Mouse (Mus musculus) midbrain, postnatal 0 days (tissue): ENCODE measurements at regions not wholly inside any gene's neighbourhood (a gene's known extent, or its start where the extent isn't known, plus 50 kb on each side); places are given as distances from the start of the nearest gene placed in this dataset.

Experiments
- ATAC-seq: fragments of 200-750 bp; cut with Nextera tagmentation; 2 replicates; pipeline ENCODE4 v1.8.0; 2017; ENCODE audit warnings: moderate number of reproducible peaks, mild to moderate bottlenecking, moderate TSS enrichment, moderate library complexity; ENCODE audit not compliant: low FRiP score
- DNase-seq: peaks from one replicate; pipeline ENCODE4 v3.0.0-alpha.2; 2015; ENCODE audit warnings: low spot score
- H3K27ac ChIP-seq: fragments of 300-500 bp; sonication (generic); 2 replicates; pipeline ENCODE4 v1.5.1; 2014; ENCODE audit warnings: low read depth, mild to moderate bottlenecking, low read length, mixed read lengths
- H3K27me3 ChIP-seq: fragments of 300-500 bp; sonication (generic); 2 replicates; pipeline ENCODE4 v1.6.1; 2014; ENCODE audit warnings: low read length, control low read depth, mixed read lengths; ENCODE audit not compliant: insufficient read depth
- H3K36me3 ChIP-seq: fragments of 300-500 bp; sonication (generic); 2 replicates; pipeline ENCODE4 v1.6.1; 2014; ENCODE audit warnings: low read length, control low read depth, mixed read lengths; ENCODE audit not compliant: insufficient read depth
- H3K4me1 ChIP-seq: fragments of 300-500 bp; sonication (generic); 2 replicates; pipeline ENCODE4 v1.6.1; 2014; ENCODE audit warnings: mild to moderate bottlenecking, control low read depth, antibody characterized with exemption, low read length, mixed read lengths; ENCODE audit not compliant: insufficient read depth
- H3K4me2 ChIP-seq: fragments of 300-500 bp; sonication (generic); 2 replicates; pipeline ENCODE4 v1.6.1; 2014; ENCODE audit warnings: low read depth, mild to moderate bottlenecking, low read length, mixed read lengths; ENCODE audit not compliant: poor library complexity, severe bottlenecking
- H3K4me3 ChIP-seq: fragments of 300-500 bp; sonication (generic); 2 replicates; pipeline ENCODE4 v1.5.1; 2014; ENCODE audit warnings: low read depth, mild to moderate bottlenecking, low read length, moderate library complexity
- H3K9ac ChIP-seq: fragments of 300-500 bp; sonication (generic); replicated peaks from 2 replicates; pipeline ENCODE4 v1.6.1; 2014; ENCODE audit warnings: mild to moderate bottlenecking, low read length, moderate library complexity, mixed read lengths; ENCODE audit not compliant: poor library complexity, severe bottlenecking
- H3K9me3 ChIP-seq: fragments of 300-500 bp; sonication (generic); 2 replicates; pipeline ENCODE4 v1.6.1; 2016; ENCODE audit warnings: low read length, control low read depth
- CTCF ChIP-seq: IDR thresholded peaks from 2 replicates; pipeline ENCODE4 v1.5.1; 2016; ENCODE audit warnings: antibody characterized with exemption, mild to moderate bottlenecking
- WGBS: fragments of 180-500 bp; shearing (Covaris S2); extraction: QIAGEN DNeasy Blood & Tissue Kit; methylation state at CpG from one replicate; pipeline ENCODE4 v1.1.7; 2014; 5-methylcytosine and 5-hydroxymethylcytosine counted together

- H3K36me3 ChIP-seq, result no peaks in the 10 kb centered on the region
- peak overlapping the region; percentile 42 for H3K4me2 ChIP-seq
- peak; percentile 97 for TF ChIP-seq CTCF
- H3K27me3 ChIP-seq, result no peaks in the 10 kb centered on the region
- WGBS, result 7% methylated on average over 12 of the region's 12 CpGs
- ATAC-seq (peak; percentile 93), DNase-seq (peak; percentile 86)
- H3K4me3 ChIP-seq, result peak overlapping the region; percentile 24
- H3K27ac ChIP-seq, result peak overlapping the region; percentile 59
- no peaks in the 10 kb centered on the region for H3K4me1 ChIP-seq
- H3K9ac ChIP-seq, result peak overlapping the region; percentile 36; the same call in 1 of the 2 replicates
- H3K9me3 ChIP-seq, result no peaks in the 10 kb centered on the region
Measured at GRCm38 (mm10) chr16:97272035-97272631, 84.4 kb upstream of the Bace2 start.

GRCm38 (mm10) chr16:97278913-97279312 is 77.6 kb upstream of the Bace2 start:
- Histone ChIP-seq H3K9ac (no peak overlapping the region), H3K27ac (no peak overlapping the region), H3K4me3 (no peak overlapping the region), H3K36me3 (no peaks in the 10 kb centered on the region), H3K4me1 (no peaks in the 10 kb centered on the region), H3K27me3 (no peaks in the 10 kb centered on the region), H3K9me3 (no peaks in the 10 kb centered on the region), H3K4me2 (no peak overlapping the region)
- 85% methylated on average over 1 of the region's 1 CpGs for WGBS
- ATAC-seq (no peak), DNase-seq (no peak)
- no peak for TF ChIP-seq CTCF

DNA sequence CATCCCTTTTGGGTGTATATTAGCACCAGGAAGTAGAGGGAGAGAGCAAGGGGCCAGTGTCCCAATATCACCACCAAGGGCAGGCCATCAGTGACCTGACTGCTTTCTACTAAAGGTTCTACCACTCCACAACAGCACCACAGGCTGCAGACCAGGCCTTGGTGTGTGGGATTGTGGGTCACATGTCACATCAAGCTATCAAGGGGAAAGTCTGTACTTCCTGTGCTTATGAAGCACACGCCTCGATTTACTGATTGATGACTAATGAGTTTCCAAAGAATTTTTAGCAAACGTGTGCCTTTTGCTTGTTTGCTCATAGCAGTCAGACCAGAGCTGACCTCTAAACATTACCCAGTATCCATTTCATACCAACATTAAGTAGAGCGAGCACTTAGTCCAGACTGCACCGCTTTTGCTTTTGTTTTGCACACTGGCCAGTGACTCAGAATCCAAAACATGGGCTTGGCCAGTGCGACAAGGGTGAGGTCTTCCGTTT is 74.9 kb upstream of the Bace2 start:
- no peak for TF ChIP-seq CTCF
- DNase-seq, result no peak
- H3K36me3 ChIP-seq, result no peaks in the 10 kb centered on the region
- no peak overlapping the region for H3K27ac ChIP-seq
- WGBS, result 91% methylated on average over 7 of the region's 7 CpGs
- H3K9me3 ChIP-seq, result no peaks in the 10 kb centered on the region
- H3K4me3 ChIP-seq, result no peak overlapping the region
- no peak for ATAC-seq
- H3K9ac ChIP-seq, result no peak overlapping the region
- H3K4me2 ChIP-seq, result no peak overlapping the region
- H3K4me1 ChIP-seq, result no peaks in the 10 kb centered on the region
- H3K27me3 ChIP-seq, result no peaks in the 10 kb centered on the region

DNA sequence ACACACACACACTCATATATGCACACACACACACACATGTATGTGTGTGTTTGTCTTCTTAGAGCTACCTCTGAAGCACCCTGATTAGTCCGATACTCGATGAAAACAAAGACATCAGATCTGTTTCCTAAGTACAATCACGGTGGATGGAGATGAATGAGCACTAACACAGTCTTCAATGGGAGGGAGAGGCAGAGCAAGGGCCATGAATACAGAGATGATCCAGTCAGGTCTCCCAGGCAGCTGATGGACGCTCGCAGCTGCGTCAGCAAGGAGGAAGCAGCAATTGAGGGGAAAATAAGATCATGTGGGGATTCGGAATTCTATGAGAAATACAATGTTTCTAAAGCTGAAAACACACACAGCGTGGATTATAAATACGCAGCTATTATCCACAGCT is 73.6 kb upstream of the Bace2 start:
- H3K27ac ChIP-seq, result no peak overlapping the region
- H3K4me3 ChIP-seq, result no peak overlapping the region
- H3K36me3 ChIP-seq, result no peaks in the 10 kb centered on the region
- no peak for TF ChIP-seq CTCF
- 46% methylated on average over 9 of the region's 9 CpGs for WGBS
- ATAC-seq (no peak), DNase-seq (no peak)
- H3K9me3 ChIP-seq, result no peaks in the 10 kb centered on the region
- no peak overlapping the region for H3K4me2 ChIP-seq
- no peaks in the 10 kb centered on the region for H3K4me1 ChIP-seq
- no peak overlapping the region for H3K9ac ChIP-seq
- H3K27me3 ChIP-seq, result no peaks in the 10 kb centered on the region

DNA sequence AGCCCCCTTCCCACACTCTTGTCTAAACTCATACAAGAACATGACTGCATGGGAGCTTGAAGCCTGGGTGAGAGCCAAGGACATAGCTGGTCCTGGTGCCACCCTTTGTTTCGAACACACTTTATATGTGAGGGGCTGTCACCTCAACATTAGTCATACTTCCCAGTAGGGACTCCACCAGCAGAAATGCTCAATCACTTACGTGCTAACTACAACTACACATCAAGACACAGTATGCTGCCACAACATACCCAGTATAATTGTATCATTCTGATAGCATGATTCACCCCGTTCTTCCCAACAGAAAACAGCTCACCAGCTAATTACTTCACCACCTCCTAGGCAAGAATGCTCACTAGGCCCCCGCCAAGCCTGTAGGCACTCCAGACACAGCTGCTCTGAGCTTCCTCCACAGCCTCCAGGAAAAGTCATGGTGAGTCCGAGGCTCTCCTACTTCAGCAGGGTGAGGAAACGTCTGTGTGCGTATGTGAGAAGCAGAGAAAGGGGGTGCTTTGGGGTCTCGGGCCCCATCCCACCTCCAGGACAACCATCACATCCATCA is 70.6 kb upstream of the Bace2 start:
- H3K4me1 ChIP-seq, result 0 out of 2 replicates have a peak, but pooled peaks cover 3% of the 10 kb centered on the region
- H3K27ac ChIP-seq, result no peak overlapping the region
- WGBS, result 91% methylated on average over 8 of the region's 8 CpGs
- DNase-seq (no peak), ATAC-seq (no peak)
- H3K4me2 ChIP-seq, result no peak overlapping the region
- no peaks in the 10 kb centered on the region for H3K9me3 ChIP-seq
- H3K9ac ChIP-seq, result no peak overlapping the region
- no peak for TF ChIP-seq CTCF
- H3K4me3 ChIP-seq, result no peak overlapping the region
- no peaks in the 10 kb centered on the region for H3K27me3 ChIP-seq
- H3K36me3 ChIP-seq, result no peaks in the 10 kb centered on the region

GRCm38 (mm10) chr16:97286717-97287116 is 69.8 kb upstream of the Bace2 start:
- 0 out of 2 replicates have a peak, but pooled peaks cover 3% of the 10 kb centered on the region for H3K4me1 ChIP-seq
- H3K27ac ChIP-seq, result no peak overlapping the region
- no peaks in the 10 kb centered on the region for H3K9me3 ChIP-seq
- H3K9ac ChIP-seq, result no peak overlapping the region
- H3K36me3 ChIP-seq, result no peaks in the 10 kb centered on the region
- ATAC-seq (no peak), DNase-seq (peak; percentile 60)
- no peak for TF ChIP-seq CTCF
- no peak overlapping the region for H3K4me2 ChIP-seq
- H3K27me3 ChIP-seq, result no peaks in the 10 kb centered on the region
- WGBS, result 60% methylated on average over 3 of the region's 3 CpGs
- H3K4me3 ChIP-seq, result no peak overlapping the region
